In genomic region chr2:27539772-27540514, GRCm38 (mm10) we compare ENCODE assay signal across 8 mouse cellular contexts. TPM values are rescaled to one million over a fixed set of nuclear protein-coding genes. Genes with fewer than 3 reads are reported as not detected.
DNase-seq lines count a peak whose midpoint lies in the region; ATAC-seq lines count a peak whose summit lies in the region.

No protein-coding gene starts in this region.

- peak; percentile 95 for DNase-seq in CD4-positive, CD25-positive, alpha-beta regulatory T cell, adult 2 months (ENCODE audit: low read depth, low spot score)
- DNase-seq in fat pad, adult 2 months (ENCODE audit: extremely low read depth, low read depth, low spot score) = peak; percentile 97
- peak; percentile 99 for DNase-seq in kidney, postnatal 10 days
- peak; percentile 91 to 92 for DNase-seq in natural killer cell, adult 2 months (ENCODE audit: low spot score in 2 of 2)

- peak overlapping the region; percentile 78 for H3K4me2 ChIP-seq in heart, embryonic 13.5 days
- H3K4me2 ChIP-seq in liver, embryonic 12.5 days = peak overlapping the region; percentile 85
- H3K4me2 ChIP-seq in stomach, embryonic 15.5 days = peak overlapping the region; percentile 62

- H3K9ac ChIP-seq in heart, embryonic 13.5 days = peak overlapping the region; percentile 81
- H3K9ac ChIP-seq in liver, embryonic 12.5 days = peak overlapping the region; percentile 67
- H3K9ac ChIP-seq in stomach, embryonic 15.5 days = peak overlapping the region; percentile 19; the same call in 1 of the 2 replicates

- peaks cover 23% of the 10 kb centered on the region for H3K36me3 ChIP-seq in heart, embryonic 13.5 days
- H3K36me3 ChIP-seq in liver, embryonic 12.5 days = peaks cover 37% of the 10 kb centered on the region
- peaks cover 15% of the 10 kb centered on the region for H3K36me3 ChIP-seq in stomach, embryonic 15.5 days

- peak overlapping the region; percentile 75 for H3K27ac ChIP-seq in brown adipose tissue, adult 24 weeks (replicated peaks; ENCODE audit: low read depth, low read length)
- H3K27ac ChIP-seq in heart, embryonic 13.5 days (replicated peaks) = peak overlapping the region; percentile 85
- H3K27ac ChIP-seq in liver, embryonic 12.5 days = peak overlapping the region; percentile 91
- H3K27ac ChIP-seq in stomach, embryonic 15.5 days = peak overlapping the region; percentile 80

- H3K9me3 ChIP-seq in heart, embryonic 13.5 days = no peaks in the 10 kb centered on the region
- H3K9me3 ChIP-seq in liver, embryonic 12.5 days (replicated peaks) = no peaks in the 10 kb centered on the region
- no peaks in the 10 kb centered on the region for H3K9me3 ChIP-seq in stomach, embryonic 15.5 days

- peak overlapping the region; percentile 56 for H3K4me3 ChIP-seq in brown adipose tissue, adult 24 weeks (ENCODE audit: insufficient read depth, low read depth, low read length)
- peak overlapping the region; percentile 54 for H3K4me3 ChIP-seq in heart, embryonic 13.5 days
- H3K4me3 ChIP-seq in liver, embryonic 12.5 days = peak overlapping the region; percentile 56
- peak overlapping the region; percentile 42 for H3K4me3 ChIP-seq in stomach, embryonic 15.5 days (replicated peaks)

- ATAC-seq in heart, embryonic 13.5 days (ENCODE audit: extremely low read depth, insufficient number of reproducible peaks, low FRiP score, low TSS enrichment) = peak; percentile 96
- ATAC-seq in liver, embryonic 12.5 days = peak; percentile 94
- ATAC-seq in stomach, embryonic 15.5 days (ENCODE audit: insufficient read depth, low FRiP score, low read depth) = peak; percentile 97

- no peaks in the 10 kb centered on the region for H3K27me3 ChIP-seq in heart, embryonic 13.5 days (replicated peaks)
- H3K27me3 ChIP-seq in liver, embryonic 12.5 days (replicated peaks) = no peaks in the 10 kb centered on the region
- H3K27me3 ChIP-seq in stomach, embryonic 15.5 days (replicated peaks) = no peaks in the 10 kb centered on the region

- under 1% methylated on average over 46 of the region's 46 CpGs for WGBS in heart, embryonic 13.5 days
- 2% methylated on average over 46 of the region's 46 CpGs for WGBS in liver, embryonic 12.5 days (ENCODE audit: insufficient replicate concordance)
- under 1% methylated on average over 46 of the region's 46 CpGs for WGBS in stomach, embryonic 15.5 days

- H3K4me1 ChIP-seq in brown adipose tissue, adult 24 weeks (ENCODE audit: control insufficient read depth, insufficient read depth, insufficient read length, low read length) = peaks cover 4% of the 10 kb centered on the region; the same call in 1 of the 2 replicates
- H3K4me1 ChIP-seq in heart, embryonic 13.5 days = peaks cover 19% of the 10 kb centered on the region
- peaks cover 22% of the 10 kb centered on the region for H3K4me1 ChIP-seq in liver, embryonic 12.5 days
- H3K4me1 ChIP-seq in stomach, embryonic 15.5 days = peaks cover 7% of the 10 kb centered on the region; the same call in 1 of the 2 replicates

RNA-seq across cellular contexts. Expression of gene Wdr5, which starts 25.0 kb away (rescaled TPM):
- polyA plus RNA-seq in brown adipose tissue, adult 24 weeks (2012; ENCODE audit: insufficient read depth, insufficient read length, missing spikeins) = 10.2 and 14.6 TPM in 2 replicates
- 29.3 and 30.3 TPM in 2 replicates for polyA plus RNA-seq in heart, embryonic 13.5 days (2015; fragmentation: Nextera tagmentation; extraction: Ambion mirVana)
- polyA plus RNA-seq in liver, embryonic 12.5 days (2016; fragmentation: Nextera tagmentation; extraction: Ambion mirVana) = 47.2 and 47.3 TPM in 2 replicates
- polyA plus RNA-seq in stomach, embryonic 15.5 days (2015; fragmentation: Nextera tagmentation; extraction: Ambion mirVana) = 49.2 and 52.0 TPM in 2 replicates

RNA-seq across cellular contexts. Expression of gene Brd3, which starts 32.5 kb away (rescaled TPM):
- polyA plus RNA-seq in brown adipose tissue, adult 24 weeks (2012; ENCODE audit: insufficient read depth, insufficient read length, missing spikeins) = 18.2 and 19.3 TPM in 2 replicates
- 68.7 and 72.2 TPM in 2 replicates for polyA plus RNA-seq in heart, embryonic 13.5 days (2015; fragmentation: Nextera tagmentation; extraction: Ambion mirVana)
- polyA plus RNA-seq in liver, embryonic 12.5 days (2016; fragmentation: Nextera tagmentation; extraction: Ambion mirVana) = 38.5 and 39.0 TPM in 2 replicates
- 76.2 and 87.8 TPM in 2 replicates for polyA plus RNA-seq in stomach, embryonic 15.5 days (2015; fragmentation: Nextera tagmentation; extraction: Ambion mirVana)

Comparison
In these comparisons a context has a peak if more than half of its experiments do, and no peak if none do; other contexts are left out.
1. Peak in every context shown above with its lines: DNase-seq, ATAC-seq, H3K4me3 ChIP-seq and H3K27ac ChIP-seq.
2. H3K9ac ChIP-seq: peak in every context shown above with its lines; median percentile 81 in heart, embryonic 13.5 days; 67 in liver, embryonic 12.5 days; 19 in stomach, embryonic 15.5 days.